Comparison of ENCODE assay signal across 26 mouse cellular contexts in genomic region chr1:164508556-164508955, GRCm38 (mm10). TPM values are rescaled to one million over a fixed set of nuclear protein-coding genes. Genes with fewer than 3 reads are reported as not detected.
A peak's percentile ranks its signal among the peaks of the same experiment; 100 is the strongest.
DNase-seq lines count a peak whose midpoint lies in the region; ATAC-seq lines count a peak whose summit lies in the region.
"Had no signal": no experiment of that assay in that cellular context is flagged by ENCODE, and none has a peak within 500 bp of the region (broad histone marks: within the 10 kb centered on the region; RNA-seq: fewer than 3 reads in every experiment).

No protein-coding gene starts in this region.

- no peak overlapping the region for H3K27ac ChIP-seq in forebrain, embryonic 11.5 days (ENCODE audit: low read depth, low read length)
- no peak overlapping the region for H3K27ac ChIP-seq in forebrain, embryonic 12.5 days
- no peak overlapping the region for H3K27ac ChIP-seq in midbrain, embryonic 11.5 days (ENCODE audit: low read depth, low read length)
- H3K27ac ChIP-seq in midbrain, embryonic 13.5 days: no peak overlapping the region
- H3K27ac ChIP-seq: embryonic facial prominence, embryonic 12.5 days; embryonic facial prominence, embryonic 15.5 days; heart, adult 2 months; heart, embryonic 10.5 days; heart, embryonic 13.5 days; hindbrain, embryonic 14.5 days; hindbrain, postnatal 0 days had no signal

- H3K4me1 ChIP-seq in forebrain, embryonic 11.5 days (replicated peaks; ENCODE audit: control insufficient read depth, insufficient read depth, low read length): 0 out of 2 replicates have a peak, but pooled peaks cover 2% of the 10 kb centered on the region
- H3K4me1 ChIP-seq in forebrain, embryonic 12.5 days: peaks cover 3% of the 10 kb centered on the region; the same call in 1 of the 2 replicates
- H3K4me1 ChIP-seq in midbrain, embryonic 11.5 days (ENCODE audit: control insufficient read depth, insufficient read depth, low read length): peaks cover 5% of the 10 kb centered on the region
- 0 out of 2 replicates have a peak, but pooled peaks cover 5% of the 10 kb centered on the region for H3K4me1 ChIP-seq in midbrain, embryonic 13.5 days (replicated peaks)
- H3K4me1 ChIP-seq: embryonic facial prominence, embryonic 12.5 days; embryonic facial prominence, embryonic 15.5 days; heart, embryonic 10.5 days had no signal

- H3K9me3 ChIP-seq in forebrain, embryonic 11.5 days (ENCODE audit: control insufficient read depth, low read length): no peaks in the 10 kb centered on the region
- H3K9me3 ChIP-seq in forebrain, embryonic 12.5 days: no peaks in the 10 kb centered on the region
- H3K9me3 ChIP-seq in midbrain, embryonic 11.5 days (ENCODE audit: control insufficient read depth, low read length): no peaks in the 10 kb centered on the region
- H3K9me3 ChIP-seq in midbrain, embryonic 13.5 days: no peaks in the 10 kb centered on the region
- H3K9me3 ChIP-seq: embryonic facial prominence, embryonic 12.5 days; embryonic facial prominence, embryonic 15.5 days; heart, embryonic 10.5 days; heart, embryonic 13.5 days had no signal

- no peaks in the 10 kb centered on the region for H3K36me3 ChIP-seq in forebrain, embryonic 11.5 days (ENCODE audit: control insufficient read depth, insufficient read depth, low read length)
- H3K36me3 ChIP-seq in forebrain, embryonic 12.5 days (replicated peaks): no peaks in the 10 kb centered on the region
- H3K36me3 ChIP-seq in midbrain, embryonic 11.5 days (ENCODE audit: control insufficient read depth, insufficient read depth, low read length): no peaks in the 10 kb centered on the region
- no peaks in the 10 kb centered on the region for H3K36me3 ChIP-seq in midbrain, embryonic 13.5 days
- H3K36me3 ChIP-seq: embryonic facial prominence, embryonic 12.5 days; embryonic facial prominence, embryonic 15.5 days; heart, embryonic 10.5 days; heart, embryonic 13.5 days had no signal

- 66% methylated on average over 8 of the region's 8 CpGs for WGBS in forebrain, embryonic 11.5 days
- WGBS in forebrain, embryonic 12.5 days: 66% methylated on average over 8 of the region's 8 CpGs
- 77% methylated on average over 8 of the region's 8 CpGs for WGBS in midbrain, embryonic 11.5 days
- WGBS in midbrain, embryonic 13.5 days: 71% methylated on average over 8 of the region's 8 CpGs

- peak; percentile 28; the same call in 1 of the 2 replicates for ATAC-seq in forebrain, embryonic 11.5 days (replicated peaks; ENCODE audit: low FRiP score)
- ATAC-seq in forebrain, embryonic 12.5 days (ENCODE audit: low FRiP score): no peak
- ATAC-seq in midbrain, embryonic 11.5 days (ENCODE audit: low FRiP score): no peak
- no peak for ATAC-seq in midbrain, embryonic 13.5 days
- ATAC-seq: CD4-positive, CD25-positive, alpha-beta regulatory T cell, adult 4 months; hindbrain, postnatal 0 days; inflammation-experienced regulatory T-cells, adult 6 months had no signal

- H3K4me3 ChIP-seq in forebrain, embryonic 11.5 days (ENCODE audit: low read depth, low read length): no peak overlapping the region
- H3K4me3 ChIP-seq in forebrain, embryonic 12.5 days (replicated peaks): no peak overlapping the region
- no peak overlapping the region for H3K4me3 ChIP-seq in midbrain, embryonic 11.5 days (ENCODE audit: low read depth, low read length)
- H3K4me3 ChIP-seq in midbrain, embryonic 13.5 days (replicated peaks): no peak overlapping the region
- H3K4me3 ChIP-seq: embryonic facial prominence, embryonic 12.5 days; embryonic facial prominence, embryonic 15.5 days; heart, adult 2 months; heart, embryonic 10.5 days; heart, embryonic 13.5 days had no signal

- H3K4me2 ChIP-seq in forebrain, embryonic 11.5 days (ENCODE audit: low read depth, low read length, severe bottlenecking): no peak overlapping the region
- no peak overlapping the region for H3K4me2 ChIP-seq in forebrain, embryonic 12.5 days
- no peak overlapping the region for H3K4me2 ChIP-seq in midbrain, embryonic 11.5 days
- H3K4me2 ChIP-seq in midbrain, embryonic 13.5 days (replicated peaks): no peak overlapping the region
- H3K4me2 ChIP-seq: embryonic facial prominence, embryonic 12.5 days; embryonic facial prominence, embryonic 15.5 days; heart, embryonic 13.5 days; hindbrain, embryonic 14.5 days had no signal

- no peak for DNase-seq in forebrain, embryonic 11.5 days (ENCODE audit: low spot score)
- peak; percentile 35 for DNase-seq in midbrain, embryonic 11.5 days (ENCODE audit: low spot score, missing footprints)
- DNase-seq in Muller cell, postnatal 12 days (ENCODE audit: inconsistent ontology term): peak; percentile 14
- DNase-seq in thymus, adult 18-20 months: no peak
- no peak for DNase-seq in spleen, adult 18-20 months
- DNase-seq: adrenal gland, adult 2 months; adrenal gland, postnatal 14 days; cerebellum, adult 11 months; cerebellum, adult 2 months; cerebellum, adult 9-11 months; cerebellum, postnatal 25 days; gastrocnemius, postnatal 10 days; gastrocnemius, postnatal 36 days; heart, adult 2 months; heart, postnatal 14 days; heart, postnatal 4 days had no signal

- H3K27me3 ChIP-seq in forebrain, embryonic 11.5 days (ENCODE audit: control insufficient read depth, insufficient read depth, low read length): no peaks in the 10 kb centered on the region
- H3K27me3 ChIP-seq in forebrain, embryonic 12.5 days: no peaks in the 10 kb centered on the region
- no peaks in the 10 kb centered on the region for H3K27me3 ChIP-seq in midbrain, embryonic 11.5 days (ENCODE audit: control insufficient read depth, insufficient read depth, low read length)
- no peaks in the 10 kb centered on the region for H3K27me3 ChIP-seq in midbrain, embryonic 13.5 days
- H3K27me3 ChIP-seq: embryonic facial prominence, embryonic 12.5 days; embryonic facial prominence, embryonic 15.5 days; heart, embryonic 13.5 days had no signal

- H3K9ac ChIP-seq in forebrain, embryonic 11.5 days (ENCODE audit: low read length): no peak overlapping the region
- H3K9ac ChIP-seq in forebrain, embryonic 12.5 days: no peak overlapping the region
- no peak overlapping the region for H3K9ac ChIP-seq in midbrain, embryonic 11.5 days (ENCODE audit: low read length)
- H3K9ac ChIP-seq in midbrain, embryonic 13.5 days (replicated peaks): no peak overlapping the region
- H3K9ac ChIP-seq: embryonic facial prominence, embryonic 12.5 days; embryonic facial prominence, embryonic 15.5 days; heart, embryonic 13.5 days; hindbrain, embryonic 14.5 days had no signal

RNA-seq across cellular contexts. Expression of gene Atp1b1, which starts 50.4 kb away (rescaled TPM):
- polyA plus RNA-seq in forebrain, embryonic 11.5 days (2014; fragmentation: Nextera tagmentation; extraction: Ambion mirVana): 14.3 and 17.8 TPM in 2 replicates
- 28.6 and 29.7 TPM in 2 replicates for polyA plus RNA-seq in forebrain, embryonic 12.5 days (2016; fragmentation: Nextera tagmentation; extraction: Ambion mirVana)
- polyA plus RNA-seq in midbrain, embryonic 11.5 days (2014; fragmentation: Nextera tagmentation; extraction: Ambion mirVana): 35.5 and 36.7 TPM in 2 replicates
- polyA plus RNA-seq in midbrain, embryonic 13.5 days (2015; fragmentation: Nextera tagmentation; extraction: Ambion mirVana): 90.1 and 91.0 TPM in 2 replicates

Comparison
In these comparisons a context has a peak if more than half of its experiments do, and no peak if none do; other contexts are left out.
1. DNase-seq: peak in midbrain, embryonic 11.5 days (single experiment) and Muller cell, postnatal 12 days (single experiment); none in forebrain, embryonic 11.5 days (single experiment), thymus, adult 18-20 months (0 of 2) and spleen, adult 18-20 months (0 of 2).